Comparison of ENCODE assay signal across 8 mouse cellular contexts in the genomic region with DNA sequence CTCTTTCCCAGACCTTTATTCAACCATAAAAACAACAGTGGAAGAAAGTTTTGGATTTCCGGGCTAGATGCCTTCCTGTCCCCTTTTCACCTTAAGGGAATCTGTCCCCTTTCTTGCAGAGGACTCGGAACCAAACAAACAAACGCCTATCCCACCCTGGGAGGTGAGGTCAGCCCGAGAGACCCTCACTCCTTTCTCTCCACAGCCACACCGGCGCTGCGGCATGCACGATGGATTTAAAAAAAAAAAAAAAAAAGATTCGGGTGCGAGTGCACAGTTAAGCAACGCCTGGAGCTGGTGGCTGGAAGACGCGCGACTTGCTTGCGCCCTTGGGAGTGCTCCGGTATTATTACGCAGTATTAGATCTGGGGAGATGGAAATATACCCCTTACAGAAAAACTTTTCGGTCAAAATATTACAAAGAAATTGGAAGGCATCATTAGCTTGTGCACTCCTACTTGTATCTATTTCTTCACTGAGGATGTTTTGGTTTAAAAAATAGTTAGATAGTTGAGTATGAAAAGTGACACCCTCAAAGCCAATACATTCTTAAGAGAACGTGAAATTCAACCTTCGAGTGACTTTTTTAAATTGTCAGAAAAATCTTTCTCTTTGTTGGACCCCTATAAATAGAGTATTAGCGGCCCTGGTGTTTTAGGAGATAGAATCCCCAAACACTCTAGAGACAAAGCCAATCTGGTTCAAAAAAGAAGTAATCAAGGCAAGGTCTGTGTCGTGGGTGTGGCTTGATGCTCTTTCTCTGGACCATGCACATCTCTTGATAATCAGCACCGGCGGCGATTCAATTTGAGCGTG. TPM values are rescaled to one million over a fixed set of nuclear protein-coding genes. Genes with fewer than 3 reads are reported as not detected.
DNase-seq lines count a peak whose midpoint lies in the region; ATAC-seq lines count a peak whose summit lies in the region.

No protein-coding gene starts in this region.

- no peak for ATAC-seq in kidney, embryonic 14.5 days (ENCODE audit: low FRiP score, low TSS enrichment)
- 0 out of 2 replicates have a peak, but pooled peaks have one; percentile 18 for ATAC-seq in forebrain, embryonic 16.5 days
- ATAC-seq in limb, embryonic 15.5 days (ENCODE audit: insufficient number of reproducible peaks, low FRiP score, low TSS enrichment, low read depth): no peak
- no peak for ATAC-seq in monocyte, adult 5-6 weeks (replicated peaks; ENCODE audit: insufficient number of reproducible peaks, low FRiP score, low TSS enrichment, poor library complexity, severe bottlenecking)

- no peak overlapping the region for H3K27ac ChIP-seq in kidney, embryonic 14.5 days (ENCODE audit: low read depth, low read length)
- no peak overlapping the region for H3K27ac ChIP-seq in embryonic facial prominence, embryonic 10.5 days (replicated peaks)
- no peak overlapping the region for H3K27ac ChIP-seq in forebrain, embryonic 16.5 days (ENCODE audit: low read length)
- no peak overlapping the region for H3K27ac ChIP-seq in limb, embryonic 15.5 days

- 0 out of 2 replicates have a peak overlapping the region, but pooled peaks have one; percentile 6 for H3K4me3 ChIP-seq in kidney, embryonic 14.5 days (ENCODE audit: low read length)
- peak overlapping the region; percentile 41 for H3K4me3 ChIP-seq in embryonic facial prominence, embryonic 10.5 days
- peak overlapping the region; percentile 30 for H3K4me3 ChIP-seq in forebrain, embryonic 16.5 days (replicated peaks; ENCODE audit: low read length)
- H3K4me3 ChIP-seq in limb, embryonic 15.5 days: peak overlapping the region; percentile 40

- intact Hi-C loops in left cerebral cortex, postnatal 10 days (cut with DNase I): no loop called here

- H3K36me3 ChIP-seq in kidney, embryonic 14.5 days (ENCODE audit: control insufficient read depth, insufficient read depth, low read length): no peaks in the 10 kb centered on the region
- H3K36me3 ChIP-seq in embryonic facial prominence, embryonic 10.5 days (replicated peaks): no peaks in the 10 kb centered on the region
- no peaks in the 10 kb centered on the region for H3K36me3 ChIP-seq in forebrain, embryonic 16.5 days (ENCODE audit: control insufficient read depth, insufficient read depth)
- H3K36me3 ChIP-seq in limb, embryonic 15.5 days: 0 out of 2 replicates have a peak, but pooled peaks cover 2% of the 10 kb centered on the region

- no peaks in the 10 kb centered on the region for H3K9me3 ChIP-seq in kidney, embryonic 14.5 days (ENCODE audit: control insufficient read depth, low read length)
- no peaks in the 10 kb centered on the region for H3K9me3 ChIP-seq in embryonic facial prominence, embryonic 10.5 days
- H3K9me3 ChIP-seq in forebrain, embryonic 16.5 days (ENCODE audit: control insufficient read depth, low read length): no peaks in the 10 kb centered on the region
- H3K9me3 ChIP-seq in limb, embryonic 15.5 days: no peaks in the 10 kb centered on the region

- DNase-seq in kidney, adult 11 months: no peak
- no peak for DNase-seq in embryonic facial prominence, embryonic 10.5 days (ENCODE audit: low spot score)
- no peak for DNase-seq in left cerebral cortex, postnatal 10 days (ENCODE audit: extremely low spot score in 1 of 2, low spot score in 2 of 2)
- no peak for DNase-seq in right cerebral cortex, postnatal 36 days (ENCODE audit: low spot score in 2 of 2)

- peaks cover 94% of the 10 kb centered on the region for H3K27me3 ChIP-seq in kidney, embryonic 14.5 days (ENCODE audit: control insufficient read depth, insufficient read depth, low read length)
- peaks cover 100% of the 10 kb centered on the region for H3K27me3 ChIP-seq in embryonic facial prominence, embryonic 10.5 days (replicated peaks; ENCODE audit: low read depth, poor library complexity, severe bottlenecking)
- peaks cover 64% of the 10 kb centered on the region for H3K27me3 ChIP-seq in forebrain, embryonic 16.5 days (replicated peaks; ENCODE audit: control insufficient read depth, insufficient read depth, low read length)
- peaks cover 89% of the 10 kb centered on the region for H3K27me3 ChIP-seq in limb, embryonic 15.5 days

- H3K4me1 ChIP-seq in kidney, embryonic 14.5 days (ENCODE audit: control insufficient read depth, insufficient read depth, low read length): peaks cover 9% of the 10 kb centered on the region; the same call in 1 of the 2 replicates
- H3K4me1 ChIP-seq in embryonic facial prominence, embryonic 10.5 days: peaks cover 25% of the 10 kb centered on the region
- H3K4me1 ChIP-seq in forebrain, embryonic 16.5 days (replicated peaks; ENCODE audit: control insufficient read depth, insufficient read depth, low read length): peaks cover 27% of the 10 kb centered on the region
- H3K4me1 ChIP-seq in limb, embryonic 15.5 days: peaks cover 22% of the 10 kb centered on the region

- H3K4me2 ChIP-seq in kidney, embryonic 14.5 days (replicated peaks; ENCODE audit: low read depth, low read length): no peak overlapping the region
- H3K4me2 ChIP-seq in forebrain, embryonic 16.5 days (ENCODE audit: low read length): peak overlapping the region; percentile 71
- H3K4me2 ChIP-seq in limb, embryonic 15.5 days: peak overlapping the region; percentile 21; the same call in 1 of the 2 replicates

- no peak overlapping the region for H3K9ac ChIP-seq in kidney, embryonic 14.5 days (ENCODE audit: low read depth, low read length)
- no peak overlapping the region for H3K9ac ChIP-seq in forebrain, embryonic 16.5 days (replicated peaks; ENCODE audit: low read depth, low read length)
- H3K9ac ChIP-seq in limb, embryonic 15.5 days: no peak overlapping the region

- WGBS in kidney, embryonic 14.5 days: under 1% methylated on average over 26 of the region's 26 CpGs
- WGBS in embryonic facial prominence, embryonic 10.5 days: under 1% methylated on average over 26 of the region's 26 CpGs
- 5% methylated on average over 26 of the region's 26 CpGs for WGBS in forebrain, embryonic 16.5 days
- WGBS in limb, embryonic 15.5 days: 1% methylated on average over 26 of the region's 26 CpGs

RNA-seq across cellular contexts. Expression of a gene that starts 19.8 kb away (rescaled TPM):
- 3.3 and 5.4 TPM in 2 replicates for polyA plus RNA-seq in kidney, embryonic 14.5 days (2014; fragmentation: Nextera tagmentation; extraction: Ambion mirVana)
- 5.3 and 6.5 TPM in 2 replicates for polyA plus RNA-seq in embryonic facial prominence, embryonic 10.5 days (2016; fragmentation: Nextera tagmentation; extraction: Ambion mirVana)
- polyA plus RNA-seq in forebrain, embryonic 16.5 days (2015; fragmentation: Nextera tagmentation; extraction: Ambion mirVana): 25.9 and 28.5 TPM in 2 replicates
- 6.6 and 7.3 TPM in 2 replicates for polyA plus RNA-seq in limb, embryonic 15.5 days (2015; fragmentation: Nextera tagmentation; extraction: Ambion mirVana)
- total RNA-seq in left cerebral cortex, postnatal 10 days (2021): 10 to 100 TPM; 52.8 to 75.5 TPM
- total RNA-seq in monocyte, adult 5-6 weeks (2017): 28.6 to 50.3 TPM (median 33.9 TPM) in 3 replicates
